Mouse (Mus musculus) neural tube, embryonic 12.5 days (tissue): ENCODE measurements around the gene Lamtor2. TPM values are rescaled to one million over a fixed set of nuclear protein-coding genes. Genes with fewer than 3 reads are reported as not detected.
"Not testable (repeated sequence)": the region's sequence is repeated elsewhere in the genome, so short reads cannot be mapped to it uniquely, and the experiment has no call there.

Source experiments
- ATAC-seq: fragments of 200-750 bp; cut with Nextera tagmentation; 2 replicates; pipeline ENCODE4 v1.8.0; 2017; ENCODE audit warnings: low read depth, mild to moderate bottlenecking, moderate TSS enrichment, moderate library complexity; ENCODE audit not compliant: low FRiP score
- H3K27ac ChIP-seq: fragments of 300-500 bp; sonication (generic); 2 replicates; pipeline ENCODE4 v1.5.1; 2016
- H3K27me3 ChIP-seq: fragments of 300-500 bp; sonication (generic); replicated peaks from 2 replicates; pipeline ENCODE4 v1.6.1; 2016; ENCODE audit warnings: mild to moderate bottlenecking
- H3K36me3 ChIP-seq: fragments of 300-500 bp; sonication (generic); 2 replicates; pipeline ENCODE4 v1.6.1; 2016; ENCODE audit warnings: mild to moderate bottlenecking
- H3K4me1 ChIP-seq: fragments of 300-500 bp; sonication (generic); 2 replicates; pipeline ENCODE4 v1.6.1; 2016
- H3K4me2 ChIP-seq: fragments of 300-500 bp; sonication (generic); replicated peaks from 2 replicates; pipeline ENCODE4 v1.6.1; 2016; ENCODE audit warnings: mild to moderate bottlenecking
- H3K4me3 ChIP-seq: fragments of 300-500 bp; sonication (generic); 2 replicates; pipeline ENCODE4 v1.5.1; 2016
- H3K9ac ChIP-seq: fragments of 300-500 bp; sonication (generic); 2 replicates; pipeline ENCODE4 v1.6.1; 2016; ENCODE audit warnings: mild to moderate bottlenecking
- H3K9me3 ChIP-seq: fragments of 300-500 bp; sonication (generic); 2 replicates; pipeline ENCODE4 v1.6.1; 2016; ENCODE audit warnings: mild to moderate bottlenecking
- WGBS: fragments of 180-500 bp; shearing (Covaris S2); methylation state at CpG from one replicate; pipeline ENCODE4 v1.1.7; 2016; 5-methylcytosine and 5-hydroxymethylcytosine counted together
- polyA plus RNA-seq: library from polyadenylated mRNA; unstranded; fragments of >200 nt; fragmentation: Nextera tagmentation; extraction: Ambion mirVana; gene quantifications from 2 replicates; pipeline ENCODE4 v1.2.1, GENCODE M21; 2016

Gene Lamtor2
- polyA plus RNA-seq, 1 experiment from 2014 or later = 145 TPM

DNA sequence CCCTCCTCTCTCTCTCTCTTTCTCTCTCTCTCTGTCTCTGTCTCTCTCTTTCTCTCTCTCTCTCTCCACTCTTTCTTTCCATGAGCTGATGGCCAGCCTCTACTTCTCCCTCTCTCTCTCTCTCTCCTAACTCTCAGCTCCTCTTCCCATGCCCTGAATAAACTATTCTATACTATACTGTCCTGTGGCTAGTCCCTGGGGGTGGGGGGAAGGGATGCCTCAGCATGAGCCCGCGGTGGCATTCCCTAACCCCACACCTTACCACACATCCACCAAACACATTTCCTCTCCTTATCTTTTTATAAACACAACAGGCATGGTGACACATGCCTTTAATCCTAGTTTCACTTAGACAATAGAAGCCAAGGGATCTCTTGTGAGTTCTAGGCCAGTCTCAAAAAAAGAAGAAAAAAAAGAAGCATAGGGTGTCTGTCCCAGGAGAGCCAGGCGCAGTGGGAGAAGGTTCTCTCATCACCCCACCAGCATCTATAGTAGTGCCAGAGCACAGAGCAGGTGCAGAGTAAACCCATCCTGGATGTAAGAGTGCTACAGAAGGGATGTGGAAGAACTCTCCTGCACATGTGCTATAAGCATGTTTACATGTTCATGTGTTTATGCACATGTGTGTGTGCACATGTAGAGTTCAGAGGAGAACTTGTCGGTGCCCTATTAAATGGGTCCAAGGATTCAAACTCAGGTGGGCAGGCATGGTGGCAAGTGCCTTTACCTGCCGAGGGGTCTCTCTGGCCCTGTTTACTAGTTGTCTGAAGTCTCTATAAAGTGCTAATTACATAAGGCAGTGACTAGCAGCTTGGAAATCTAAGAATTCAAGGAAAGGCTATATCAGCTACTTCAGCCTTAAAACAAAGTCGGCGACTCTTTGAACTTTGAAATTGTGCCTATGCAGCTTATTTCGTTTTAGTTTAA, 25.9 kb upstream of the Lamtor2 start:
- Histone ChIP-seq H3K9me3 (no peaks in the 10 kb centered on the region), H3K4me2 (peak overlapping the region; percentile 95), H3K4me1 (peaks cover 12% of the 10 kb centered on the region), H3K9ac (no peak overlapping the region), H3K4me3 (peak overlapping the region; percentile 97), H3K36me3 (peaks cover 23% of the 10 kb centered on the region), H3K27me3 (no peaks in the 10 kb centered on the region), H3K27ac (no peak overlapping the region)
- WGBS = 53% methylated on average over 8 of the region's 8 CpGs
- ATAC-seq = peak; percentile 41; the same call in 1 of the 2 replicates

DNA sequence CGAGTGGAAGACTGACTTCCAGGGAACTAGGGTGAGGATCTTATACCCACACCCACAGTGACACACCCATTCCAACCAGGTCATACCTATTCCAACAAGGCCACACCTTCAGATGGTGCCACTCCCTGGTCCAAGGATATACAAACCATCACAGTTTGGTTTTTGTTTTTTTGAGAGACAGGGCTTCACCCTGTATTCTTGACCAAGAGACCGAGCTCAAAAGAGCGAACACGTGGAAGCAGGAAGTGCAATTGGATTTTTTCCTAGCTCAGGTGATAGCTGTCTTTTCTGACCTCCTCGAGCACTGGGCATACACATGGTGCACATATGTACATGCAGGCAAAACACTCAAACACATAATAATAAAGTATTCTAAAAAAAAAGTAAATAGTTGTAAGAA, 25.0 kb upstream of the Lamtor2 start:
- H3K27ac ChIP-seq, H3K9ac ChIP-seq, H3K9me3 ChIP-seq, H3K27me3 ChIP-seq, H3K4me3 ChIP-seq, H3K4me2 ChIP-seq, ATAC-seq: not testable (repeated sequence)
- H3K36me3 ChIP-seq = peaks cover 14% of the 10 kb centered on the region
- 84% methylated on average over 5 of the region's 5 CpGs for WGBS
- H3K4me1 ChIP-seq = peaks cover 12% of the 10 kb centered on the region

DNA sequence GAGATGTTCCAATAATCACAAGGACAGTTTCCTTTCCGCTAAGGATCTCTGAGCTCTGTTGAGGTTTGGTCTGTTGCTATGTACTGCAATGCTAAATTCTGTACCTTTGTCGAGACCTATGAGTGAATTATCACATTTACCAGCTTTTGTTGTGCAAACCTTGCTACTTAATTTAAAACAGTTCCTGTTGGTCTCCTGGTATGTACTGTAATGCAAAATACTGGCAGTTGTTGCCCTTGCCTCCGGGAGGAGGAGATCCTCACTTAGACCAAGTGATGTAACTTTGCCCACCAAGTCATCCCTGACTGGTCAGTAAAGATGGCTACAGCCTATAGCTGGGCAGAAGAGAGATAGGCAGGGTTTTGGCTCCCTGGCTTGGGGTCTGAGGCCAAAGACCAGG, 22.7 kb upstream of the Lamtor2 start, which contains the start of gene Ssr2:
Gene Ssr2 (plus strand): TSS at position 337 of the 400 bp plus-strand sequence.
- Histone ChIP-seq H3K4me1 (peaks cover 7% of the 10 kb centered on the region), H3K4me3 (no peak within 1 kb of the TSS), H3K27me3 (no peaks in the 10 kb centered on the region), H3K9me3 (no peaks in the 10 kb centered on the region), H3K36me3 (peaks cover 1% of the 10 kb centered on the region; the same call in 1 of the 2 replicates), H3K4me2 (no peak within 1 kb of the TSS), H3K9ac (no peak within 1 kb of the TSS), H3K27ac (no peak within 1 kb of the TSS)
- ATAC-seq = no peak
- 82% methylated on average over 3 of the region's 3 CpGs for WGBS

DNA sequence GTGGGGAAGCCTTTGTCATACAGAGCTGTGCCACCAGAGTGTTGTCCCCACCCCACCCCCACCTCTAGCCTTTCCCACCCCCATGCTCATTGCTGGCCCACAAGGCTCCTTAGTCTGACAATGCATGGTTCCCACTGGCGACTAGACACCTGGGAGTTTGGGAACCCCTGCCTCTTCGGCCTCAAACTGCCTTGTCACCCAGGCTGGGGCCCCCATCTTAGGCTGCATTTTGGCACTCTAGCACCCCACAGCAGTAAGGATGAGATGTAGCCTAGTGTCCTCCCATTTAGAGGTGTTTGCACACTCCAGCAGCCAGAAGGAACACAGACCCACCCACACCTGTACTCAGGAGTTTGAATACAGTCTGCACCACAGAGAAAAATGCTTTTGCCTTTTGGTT, 20.9 kb upstream of the Lamtor2 start:
- Histone ChIP-seq H3K27ac (no peak overlapping the region), H3K4me2 (no peak overlapping the region), H3K4me1 (no peaks in the 10 kb centered on the region), H3K27me3 (no peaks in the 10 kb centered on the region), H3K36me3 (peaks cover 18% of the 10 kb centered on the region), H3K9me3 (no peaks in the 10 kb centered on the region), H3K9ac (no peak overlapping the region), H3K4me3 (no peak overlapping the region)
- no peak for ATAC-seq
- 82% methylated on average over 2 of the region's 2 CpGs for WGBS

DNA sequence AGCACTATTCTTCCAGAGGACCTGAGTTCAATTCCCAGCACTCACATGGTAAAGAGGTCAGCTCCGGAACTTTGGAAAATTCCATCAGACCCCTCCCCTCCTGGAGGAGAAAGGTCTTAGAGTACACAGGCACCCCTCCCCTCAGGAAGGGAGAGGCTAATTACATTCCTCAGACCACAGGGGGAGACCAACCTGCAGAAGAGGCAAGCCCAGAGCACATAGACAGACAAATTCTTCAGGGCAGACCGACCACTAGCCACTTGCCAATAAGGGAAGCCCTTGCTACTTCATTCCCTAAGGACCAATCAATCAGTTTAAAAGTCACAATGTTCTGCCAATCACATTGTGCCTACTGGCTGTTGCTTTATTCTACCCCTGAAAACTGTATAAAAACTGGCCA, 20.0 kb upstream of the Lamtor2 start:
- H3K27me3 ChIP-seq = no peaks in the 10 kb centered on the region
- H3K36me3 ChIP-seq = peaks cover 28% of the 10 kb centered on the region
- ATAC-seq = no peak
- H3K27ac ChIP-seq = no peak overlapping the region
- WGBS = 70% methylated on average over 2 of the region's 2 CpGs
- no peaks in the 10 kb centered on the region for H3K9me3 ChIP-seq
- H3K4me1 ChIP-seq = no peaks in the 10 kb centered on the region
- no peak overlapping the region for H3K4me2 ChIP-seq
- H3K4me3 ChIP-seq = no peak overlapping the region
- H3K9ac ChIP-seq = no peak overlapping the region

DNA sequence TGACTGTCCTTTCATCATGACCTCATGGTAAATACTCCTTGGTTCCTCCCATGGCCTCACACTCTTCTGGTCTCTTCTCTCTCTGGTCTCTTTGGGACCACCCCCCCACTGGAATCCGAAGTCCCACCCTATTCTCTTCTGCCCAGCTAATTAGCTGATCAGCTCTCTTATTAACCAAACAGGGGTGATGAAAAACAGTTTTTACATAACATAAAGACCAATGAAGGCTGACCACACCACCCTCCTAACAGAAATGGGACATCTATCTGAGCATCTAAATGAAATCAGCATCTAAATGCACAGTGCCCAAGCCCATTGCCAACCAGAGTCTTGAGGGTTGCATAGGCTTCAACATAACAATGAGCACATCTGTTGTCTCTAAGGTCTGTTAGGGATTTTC, 19.0 kb upstream of the Lamtor2 start:
- H3K27ac ChIP-seq = no peak overlapping the region
- no peaks in the 10 kb centered on the region for H3K4me1 ChIP-seq
- no peak overlapping the region for H3K4me3 ChIP-seq
- no peak for ATAC-seq
- H3K9ac ChIP-seq = no peak overlapping the region
- WGBS = 76% methylated on average over 1 of the region's 1 CpGs
- peaks cover 38% of the 10 kb centered on the region for H3K36me3 ChIP-seq
- no peaks in the 10 kb centered on the region for H3K9me3 ChIP-seq
- H3K27me3 ChIP-seq = no peaks in the 10 kb centered on the region
- no peak overlapping the region for H3K4me2 ChIP-seq

DNA sequence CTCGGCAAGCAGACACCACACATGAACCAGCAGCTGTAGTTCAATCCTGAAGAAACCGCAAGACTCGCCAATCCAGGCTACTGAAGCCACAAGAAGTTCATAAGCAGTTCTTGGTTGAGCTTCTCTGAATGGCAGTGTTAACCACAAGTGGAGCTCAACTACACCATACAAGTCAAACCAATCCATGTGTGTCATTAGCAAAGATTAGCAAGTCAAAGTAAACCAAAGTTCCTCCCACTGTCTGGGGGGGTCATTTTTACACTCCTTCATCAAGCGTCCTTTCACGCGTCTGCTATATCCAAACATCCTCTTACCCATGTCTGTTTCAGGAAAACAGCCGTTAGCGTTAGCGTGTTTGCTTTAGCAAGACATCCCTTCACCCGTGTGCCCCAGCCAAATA, 17.5 kb upstream of the Lamtor2 start:
- 95% methylated on average over 10 of the region's 10 CpGs for WGBS
- peaks cover 53% of the 10 kb centered on the region for H3K36me3 ChIP-seq
- H3K4me1 ChIP-seq = no peaks in the 10 kb centered on the region

DNA sequence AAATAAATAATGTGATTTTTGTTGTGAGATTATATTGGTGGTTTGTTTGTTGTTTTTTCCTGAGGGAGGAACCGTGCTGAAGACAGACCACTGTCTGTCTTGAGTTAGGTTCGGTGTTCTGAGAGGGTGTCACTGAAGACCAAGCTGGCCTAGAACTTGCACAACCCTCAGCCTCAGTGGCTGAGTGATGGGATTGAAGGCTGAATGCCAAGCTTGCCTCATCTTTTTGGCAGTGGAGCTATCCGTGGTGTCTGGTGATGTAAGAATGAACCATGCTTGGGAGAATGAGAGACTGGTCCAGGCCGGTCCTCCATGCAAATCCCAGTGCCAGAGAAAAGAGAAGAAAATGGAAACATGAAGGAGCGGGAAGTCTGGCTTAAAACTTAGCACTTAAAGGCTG, 16.8 kb upstream of the Lamtor2 start:
- H3K4me1 ChIP-seq = no peaks in the 10 kb centered on the region
- H3K36me3 ChIP-seq = peaks cover 59% of the 10 kb centered on the region
- no peaks in the 10 kb centered on the region for H3K27me3 ChIP-seq
- no peak overlapping the region for H3K9ac ChIP-seq
- H3K27ac ChIP-seq = no peak overlapping the region
- no peaks in the 10 kb centered on the region for H3K9me3 ChIP-seq
- no peak overlapping the region for H3K4me3 ChIP-seq
- ATAC-seq = no peak
- no peak overlapping the region for H3K4me2 ChIP-seq
- 93% methylated on average over 5 of the region's 5 CpGs for WGBS

More for the DNA sequence above, 17.5 kb upstream of the Lamtor2 start:
- ATAC-seq = no peak
- no peak overlapping the region for H3K4me3 ChIP-seq
- H3K9ac ChIP-seq = no peak overlapping the region
- no peak overlapping the region for H3K27ac ChIP-seq
- H3K4me2 ChIP-seq = no peak overlapping the region
- H3K9me3 ChIP-seq = no peaks in the 10 kb centered on the region
- no peaks in the 10 kb centered on the region for H3K27me3 ChIP-seq

DNA sequence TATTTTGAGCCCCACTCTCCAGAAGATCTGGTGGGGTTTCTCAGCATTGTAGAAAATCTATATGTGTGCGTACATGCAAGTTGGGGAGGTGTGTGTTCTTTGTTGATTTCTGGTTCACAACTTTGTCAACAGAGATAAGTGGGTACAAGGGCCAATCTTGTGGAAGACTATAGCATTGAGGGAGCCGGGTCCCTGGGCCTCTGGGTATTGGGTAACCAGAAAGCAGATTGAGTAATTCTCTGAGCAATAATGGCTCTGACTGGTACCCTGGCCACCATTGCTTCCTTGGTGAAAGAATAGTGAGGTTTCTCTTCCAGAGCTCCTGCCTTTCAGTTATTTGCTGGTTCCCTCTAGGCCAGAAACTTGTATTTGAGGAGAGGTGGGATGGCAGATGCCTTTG, 16.2 kb upstream of the Lamtor2 start:
- no peak overlapping the region for H3K9ac ChIP-seq
- peaks cover 65% of the 10 kb centered on the region for H3K36me3 ChIP-seq
- WGBS = 96% methylated on average over 2 of the region's 2 CpGs

DNA sequence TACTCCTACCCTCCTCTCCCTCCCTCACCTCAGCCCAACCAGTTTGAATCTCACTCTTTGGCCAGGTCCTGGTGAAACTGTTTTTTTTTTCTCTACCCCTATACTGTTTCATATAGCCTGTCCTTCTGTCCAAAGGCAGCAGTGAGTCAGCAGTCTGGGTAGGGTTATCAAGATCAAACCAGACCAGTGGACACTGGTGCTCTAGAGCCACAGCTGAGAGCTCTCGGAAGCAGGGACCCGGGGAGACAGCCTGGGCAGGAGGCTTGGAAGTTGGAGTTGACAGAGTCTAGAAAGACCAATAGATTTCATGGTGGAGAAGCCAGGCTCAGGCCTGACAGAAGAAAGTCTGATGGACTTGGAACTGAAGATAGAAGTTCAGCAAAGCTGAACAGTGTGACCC, 15.7 kb upstream of the Lamtor2 start:
- peaks cover 70% of the 10 kb centered on the region for H3K36me3 ChIP-seq

More for the DNA sequence above, 16.2 kb upstream of the Lamtor2 start:
- Histone ChIP-seq H3K4me3 (no peak overlapping the region), H3K4me2 (no peak overlapping the region), H3K9me3 (no peaks in the 10 kb centered on the region), H3K27me3 (no peaks in the 10 kb centered on the region), H3K27ac (no peak overlapping the region), H3K4me1 (no peaks in the 10 kb centered on the region)
- no peak for ATAC-seq

DNA sequence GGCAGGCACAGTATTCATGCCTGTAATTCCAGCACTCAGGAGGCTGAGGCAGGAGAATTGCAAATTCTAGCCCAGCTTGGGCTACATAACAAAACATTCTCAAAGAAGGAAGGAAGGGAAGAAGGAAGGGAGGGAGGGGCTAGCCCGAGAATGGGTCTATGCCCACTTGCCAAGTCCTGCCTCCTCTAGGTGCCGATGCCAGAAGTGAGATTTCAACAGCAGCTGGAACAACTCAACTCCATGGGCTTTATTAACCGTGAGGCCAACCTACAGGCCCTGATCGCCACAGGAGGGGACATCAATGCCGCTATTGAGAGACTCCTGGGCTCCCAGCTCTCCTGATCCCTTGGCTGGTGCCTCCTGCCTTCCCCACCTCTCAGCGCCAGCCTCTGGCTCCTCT, 15.0 kb upstream of the Lamtor2 start:
- H3K4me1 ChIP-seq = no peaks in the 10 kb centered on the region
- no peak overlapping the region for H3K9ac ChIP-seq
- no peak for ATAC-seq
- H3K9me3 ChIP-seq = no peaks in the 10 kb centered on the region
- H3K4me3 ChIP-seq = no peak overlapping the region
- no peak overlapping the region for H3K4me2 ChIP-seq
- peaks cover 77% of the 10 kb centered on the region for H3K36me3 ChIP-seq
- 95% methylated on average over 6 of the region's 6 CpGs for WGBS
- H3K27me3 ChIP-seq = no peaks in the 10 kb centered on the region
- H3K27ac ChIP-seq = no peak overlapping the region

More for the DNA sequence above, 15.7 kb upstream of the Lamtor2 start:
- Histone ChIP-seq H3K4me2 (no peak overlapping the region), H3K27me3 (no peaks in the 10 kb centered on the region), H3K27ac (no peak overlapping the region), H3K9me3 (no peaks in the 10 kb centered on the region), H3K9ac (no peak overlapping the region), H3K4me3 (no peak overlapping the region), H3K4me1 (no peaks in the 10 kb centered on the region)
- ATAC-seq = no peak
- WGBS = 91% methylated on average over 2 of the region's 2 CpGs

DNA sequence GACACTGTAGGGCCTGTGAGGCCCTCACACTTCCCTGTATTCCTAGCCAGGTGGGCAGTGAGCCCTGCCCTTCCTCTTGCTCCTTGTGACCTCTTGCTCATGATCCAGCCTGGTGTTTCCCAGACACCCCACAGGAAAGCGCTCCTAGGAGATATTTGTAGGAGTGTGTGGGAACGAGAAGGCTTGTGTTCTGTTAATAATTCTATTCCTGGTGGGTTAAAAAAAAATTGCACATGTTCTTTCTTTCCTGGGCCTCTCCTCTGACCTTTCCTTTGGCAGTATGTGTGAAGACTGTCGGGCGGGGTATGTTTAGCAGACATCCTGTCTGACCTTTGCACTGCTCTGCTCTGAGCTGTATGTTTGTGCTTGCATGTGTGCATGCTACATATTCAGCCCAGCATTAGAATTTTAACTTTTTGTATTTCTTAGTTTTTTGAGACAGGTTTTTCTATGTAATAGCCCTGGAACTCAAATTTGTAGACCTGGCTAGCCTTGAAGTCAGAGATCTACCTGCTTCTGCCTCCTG, 13.7 kb upstream of the Lamtor2 start:
- Histone ChIP-seq H3K36me3 (peaks cover 86% of the 10 kb centered on the region), H3K4me2 (no peak overlapping the region), H3K27ac (no peak overlapping the region), H3K4me3 (no peak overlapping the region), H3K9me3 (no peaks in the 10 kb centered on the region), H3K27me3 (no peaks in the 10 kb centered on the region), H3K9ac (no peak overlapping the region), H3K4me1 (no peaks in the 10 kb centered on the region)
- no peak for ATAC-seq
- WGBS = 95% methylated on average over 4 of the region's 4 CpGs
